Mouse (Mus musculus) T-cell, adult 2 months (primary cell): ENCODE data around the gene Stum.

Experiments used
- DNase-seq: peaks from one replicate; pipeline ENCODE4 v3.0.0; 2022; ENCODE audit warnings: low spot score

The Stum gene

GRCm38 (mm10) chr1:180492777-180493176 is 9.5 kb upstream of the Stum start:
- DNase-seq = no peak

GRCm38 (mm10) chr1:180485346-180485745 is 2.0 kb upstream of the Stum start:
- no peak for DNase-seq

- DNase-seq = no peak
Observed at GRCm38 (mm10) chr1:180482840-180483398, 385 bp downstream of the Stum start.

GRCm38 (mm10) chr1:180481956-180482355 is 1.3 kb downstream of the Stum start:
- DNase-seq = no peak

GRCm38 (mm10) chr1:180481331-180481730 is 2.0 kb downstream of the Stum start:
- no peak for DNase-seq

GRCm38 (mm10) chr1:180480325-180480724 is 3.0 kb downstream of the Stum start:
- DNase-seq = no peak

- no peak for DNase-seq
Observed at GRCm38 (mm10) chr1:180473566-180473965, 9.7 kb downstream of the Stum start.

- DNase-seq = no peak
Observed at GRCm38 (mm10) chr1:180468004-180468403, 15.3 kb downstream of the Stum start.

GRCm38 (mm10) chr1:180465620-180466019 is 17.7 kb downstream of the Stum start:
- DNase-seq = no peak

- no peak for DNase-seq
Observed at GRCm38 (mm10) chr1:180464357-180464756, 18.9 kb downstream of the Stum start.

GRCm38 (mm10) chr1:180462983-180463475 is 20.3 kb downstream of the Stum start:
- DNase-seq = no peak

- DNase-seq = no peak
Observed at GRCm38 (mm10) chr1:180462396-180462795, 20.9 kb downstream of the Stum start.

GRCm38 (mm10) chr1:180460721-180461120 is 22.6 kb downstream of the Stum start:
- no peak for DNase-seq

- no peak for DNase-seq
Observed at GRCm38 (mm10) chr1:180458680-180459079, 24.6 kb downstream of the Stum start.

- DNase-seq = no peak
Observed at GRCm38 (mm10) chr1:180458274-180458673, 25.0 kb downstream of the Stum start.

- DNase-seq = no peak
Observed at GRCm38 (mm10) chr1:180449641-180450040, 33.7 kb downstream of the Stum start.

GRCm38 (mm10) chr1:180444411-180444810 is 38.9 kb downstream of the Stum start:
- no peak for DNase-seq

GRCm38 (mm10) chr1:180439496-180439895 is 43.8 kb downstream of the Stum start:
- no peak for DNase-seq

- no peak for DNase-seq
Observed at GRCm38 (mm10) chr1:180434925-180435324, 48.4 kb downstream of the Stum start.

GRCm38 (mm10) chr1:180433796-180434566 is 49.3 kb downstream of the Stum start:
- DNase-seq = no peak

- DNase-seq = no peak
Observed at GRCm38 (mm10) chr1:180433098-180433538, 50.2 kb downstream of the Stum start.

GRCm38 (mm10) chr1:180431833-180432232 is 51.5 kb downstream of the Stum start:
- peak; percentile 80 for DNase-seq

- no peak for DNase-seq
Observed at GRCm38 (mm10) chr1:180429819-180430218, 53.5 kb downstream of the Stum start.

- no peak for DNase-seq
Observed at GRCm38 (mm10) chr1:180428871-180429270, 54.4 kb downstream of the Stum start.
